Mouse (Mus musculus) heart, embryonic 12.5 days (tissue): ENCODE results near the gene Cers1. TPM values are rescaled to one million over a fixed set of nuclear protein-coding genes. Genes with fewer than 3 reads are reported as not detected.

Source experiments
- ATAC-seq: fragments of 200-750 bp; cut with Nextera tagmentation; 2 replicates; pipeline ENCODE4 v1.8.0; 2017; ENCODE audit warnings: moderate TSS enrichment, moderate library complexity; ENCODE audit not compliant: insufficient number of reproducible peaks, low FRiP score
- H3K27ac ChIP-seq: fragments of 300-500 bp; sonication (generic); 2 replicates; pipeline ENCODE4 v1.5.1; 2016; ENCODE audit warnings: mild to moderate bottlenecking, moderate library complexity; ENCODE audit not compliant: poor library complexity, severe bottlenecking
- H3K27me3 ChIP-seq: fragments of 300-500 bp; sonication (generic); replicated peaks from 2 replicates; pipeline ENCODE4 v1.6.1; 2016; ENCODE audit warnings: mild to moderate bottlenecking, moderate library complexity
- H3K36me3 ChIP-seq: fragments of 300-500 bp; sonication (generic); 2 replicates; pipeline ENCODE4 v1.6.1; 2016; ENCODE audit warnings: mild to moderate bottlenecking, moderate library complexity
- H3K4me1 ChIP-seq: fragments of 300-500 bp; sonication (generic); replicated peaks from 2 replicates; pipeline ENCODE4 v1.6.1; 2016; ENCODE audit warnings: mild to moderate bottlenecking
- H3K4me2 ChIP-seq: fragments of 300-500 bp; sonication (generic); 2 replicates; pipeline ENCODE4 v1.6.1; 2016; ENCODE audit warnings: mild to moderate bottlenecking, moderate library complexity
- H3K4me3 ChIP-seq: fragments of 300-500 bp; sonication (generic); 2 replicates; pipeline ENCODE4 v1.5.1; 2016; ENCODE audit warnings: mild to moderate bottlenecking
- H3K9ac ChIP-seq: fragments of 300-500 bp; sonication (generic); 2 replicates; pipeline ENCODE4 v1.6.1; 2016; ENCODE audit warnings: mild to moderate bottlenecking, moderate library complexity
- H3K9me3 ChIP-seq: fragments of 300-500 bp; sonication (generic); replicated peaks from 2 replicates; pipeline ENCODE4 v1.6.1; 2016; ENCODE audit warnings: mild to moderate bottlenecking, moderate library complexity
- WGBS: fragments of 180-500 bp; shearing (Covaris S2); methylation state at CpG from one replicate; pipeline ENCODE4 v1.1.7; 2016; 5-methylcytosine and 5-hydroxymethylcytosine counted together
- polyA plus RNA-seq: library from polyadenylated mRNA; unstranded; fragments of >200 nt; fragmentation: Nextera tagmentation; extraction: Ambion mirVana; gene quantifications from 2 replicates; pipeline ENCODE4 v1.2.1, GENCODE M21; 2016

Cers1 gene
- 2.1 and 2.5 TPM in 2 replicates for polyA plus RNA-seq

- WGBS: 3% methylated on average over 66 of the region's 66 CpGs
- Histone ChIP-seq H3K9ac (peak within 1 kb of the TSS; percentile 68), H3K9me3 (no peaks in the 10 kb centered on the region), H3K4me2 (peak within 1 kb of the TSS; percentile 93), H3K36me3 (peaks cover 31% of the 10 kb centered on the region), H3K4me1 (peaks cover 25% of the 10 kb centered on the region), H3K4me3 (peak within 1 kb of the TSS; percentile 63), H3K27me3 (peaks cover 13% of the 10 kb centered on the region; the same call in 1 of the 2 replicates), H3K27ac (no peak within 1 kb of the TSS)
- peak; percentile 71 for ATAC-seq
Measured at GRCm38 (mm10) chr8:70315624-70316510, at the start of gene Cers1. Cers1 (plus strand) TSS chr8:70315775.

GRCm38 (mm10) chr8:70267674-70268073 is 47.9 kb upstream of the Cers1 start:
- ATAC-seq: no peak
- H3K4me2 ChIP-seq: no peak overlapping the region
- no peak overlapping the region for H3K9ac ChIP-seq
- no peak overlapping the region for H3K27ac ChIP-seq
- no peaks in the 10 kb centered on the region for H3K9me3 ChIP-seq
- 75% methylated on average over 3 of the region's 3 CpGs for WGBS
- no peaks in the 10 kb centered on the region for H3K27me3 ChIP-seq
- no peak overlapping the region for H3K4me3 ChIP-seq
- peaks cover 15% of the 10 kb centered on the region for H3K4me1 ChIP-seq
- H3K36me3 ChIP-seq: peaks cover 38% of the 10 kb centered on the region

GRCm38 (mm10) chr8:70268311-70268710 is 47.3 kb upstream of the Cers1 start:
- Histone ChIP-seq H3K36me3 (peaks cover 31% of the 10 kb centered on the region), H3K27me3 (no peaks in the 10 kb centered on the region), H3K4me3 (no peak overlapping the region), H3K27ac (no peak overlapping the region), H3K4me2 (no peak overlapping the region), H3K9ac (no peak overlapping the region), H3K4me1 (peaks cover 18% of the 10 kb centered on the region), H3K9me3 (no peaks in the 10 kb centered on the region)
- WGBS: 53% methylated on average over 5 of the region's 5 CpGs
- no peak for ATAC-seq

- H3K4me1 ChIP-seq: peaks cover 18% of the 10 kb centered on the region
- H3K36me3 ChIP-seq: peaks cover 24% of the 10 kb centered on the region
- no peaks in the 10 kb centered on the region for H3K9me3 ChIP-seq
- H3K27ac ChIP-seq: no peak overlapping the region
- 45% methylated on average over 11 of the region's 11 CpGs for WGBS
- H3K4me3 ChIP-seq: no peak overlapping the region
- no peak overlapping the region for H3K4me2 ChIP-seq
- H3K27me3 ChIP-seq: no peaks in the 10 kb centered on the region
- H3K9ac ChIP-seq: no peak overlapping the region
- ATAC-seq: no peak
Measured at GRCm38 (mm10) chr8:70268799-70269565, 46.6 kb upstream of the Cers1 start.

GRCm38 (mm10) chr8:70272949-70273348 is 42.6 kb upstream of the Cers1 start:
- Histone ChIP-seq H3K4me2 (no peak overlapping the region), H3K27me3 (no peaks in the 10 kb centered on the region), H3K27ac (no peak overlapping the region), H3K9ac (no peak overlapping the region), H3K4me1 (peaks cover 18% of the 10 kb centered on the region), H3K9me3 (0 out of 2 replicates have a peak, but pooled peaks cover 4% of the 10 kb centered on the region), H3K4me3 (no peak overlapping the region), H3K36me3 (no peaks in the 10 kb centered on the region)
- peak; percentile 89 for ATAC-seq
- WGBS: 45% methylated on average over 3 of the region's 3 CpGs

- Histone ChIP-seq H3K4me1 (peaks cover 22% of the 10 kb centered on the region), H3K9ac (no peak overlapping the region), H3K36me3 (no peaks in the 10 kb centered on the region), H3K4me2 (no peak overlapping the region), H3K4me3 (no peak overlapping the region), H3K27ac (no peak overlapping the region), H3K9me3 (0 out of 2 replicates have a peak, but pooled peaks cover 4% of the 10 kb centered on the region), H3K27me3 (no peaks in the 10 kb centered on the region)
- ATAC-seq: no peak
Measured at GRCm38 (mm10) chr8:70274350-70274749, 41.2 kb upstream of the Cers1 start.

GRCm38 (mm10) chr8:70276476-70276875 is 39.1 kb upstream of the Cers1 start:
- Histone ChIP-seq H3K4me2 (no peak overlapping the region), H3K36me3 (no peaks in the 10 kb centered on the region), H3K9ac (no peak overlapping the region), H3K4me3 (no peak overlapping the region), H3K27me3 (no peaks in the 10 kb centered on the region), H3K9me3 (0 out of 2 replicates have a peak, but pooled peaks cover 4% of the 10 kb centered on the region), H3K27ac (peak overlapping the region; percentile 78), H3K4me1 (peaks cover 34% of the 10 kb centered on the region)
- ATAC-seq: peak; percentile 54
- WGBS: 58% methylated on average over 3 of the region's 3 CpGs

GRCm38 (mm10) chr8:70278175-70278574 is 37.4 kb upstream of the Cers1 start:
- Histone ChIP-seq H3K27ac (no peak overlapping the region; the same call in 1 of the 2 replicates), H3K4me1 (peaks cover 40% of the 10 kb centered on the region), H3K9me3 (0 out of 2 replicates have a peak, but pooled peaks cover 4% of the 10 kb centered on the region), H3K9ac (no peak overlapping the region; the same call in 1 of the 2 replicates), H3K36me3 (no peaks in the 10 kb centered on the region), H3K4me2 (no peak overlapping the region), H3K27me3 (no peaks in the 10 kb centered on the region), H3K4me3 (no peak overlapping the region)
- ATAC-seq: no peak
- 57% methylated on average over 15 of the region's 15 CpGs for WGBS

- no peak for ATAC-seq
- no peak overlapping the region for H3K4me3 ChIP-seq
- no peaks in the 10 kb centered on the region for H3K36me3 ChIP-seq
- 0 out of 2 replicates have a peak overlapping the region, but pooled peaks have one; percentile 15 for H3K27ac ChIP-seq
- H3K4me2 ChIP-seq: no peak overlapping the region
- 0 out of 2 replicates have a peak, but pooled peaks cover 4% of the 10 kb centered on the region for H3K9me3 ChIP-seq
- H3K4me1 ChIP-seq: peaks cover 40% of the 10 kb centered on the region
- 49% methylated on average over 8 of the region's 8 CpGs for WGBS
- no peaks in the 10 kb centered on the region for H3K27me3 ChIP-seq
- H3K9ac ChIP-seq: no peak overlapping the region
Measured at GRCm38 (mm10) chr8:70279266-70279665, 36.3 kb upstream of the Cers1 start.

GRCm38 (mm10) chr8:70281001-70281400 is 34.6 kb upstream of the Cers1 start:
- peak overlapping the region; percentile 69 for H3K27ac ChIP-seq
- no peaks in the 10 kb centered on the region for H3K27me3 ChIP-seq
- H3K36me3 ChIP-seq: peaks cover 14% of the 10 kb centered on the region
- no peaks in the 10 kb centered on the region for H3K9me3 ChIP-seq
- WGBS: 33% methylated on average over 3 of the region's 3 CpGs
- ATAC-seq: no peak
- H3K4me1 ChIP-seq: peaks cover 40% of the 10 kb centered on the region
- no peak overlapping the region for H3K4me2 ChIP-seq
- H3K9ac ChIP-seq: 0 out of 2 replicates have a peak overlapping the region, but pooled peaks have one; percentile 25
- no peak overlapping the region for H3K4me3 ChIP-seq

- peaks cover 31% of the 10 kb centered on the region for H3K36me3 ChIP-seq
- peaks cover 36% of the 10 kb centered on the region for H3K4me1 ChIP-seq
- no peaks in the 10 kb centered on the region for H3K27me3 ChIP-seq
- H3K9ac ChIP-seq: peak within 1 kb of the TSS; percentile 95
- ATAC-seq: peak; percentile 84
- peak within 1 kb of the TSS; percentile 78 for H3K4me3 ChIP-seq
- peak within 1 kb of the TSS; percentile 82 for H3K4me2 ChIP-seq
- H3K9me3 ChIP-seq: no peaks in the 10 kb centered on the region
- under 1% methylated on average over 34 of the region's 36 CpGs for WGBS
- peak within 1 kb of the TSS; percentile 69 for H3K27ac ChIP-seq
Measured at GRCm38 (mm10) chr8:70282603-70283135, 32.9 kb upstream of the Cers1 start, which contains the start of gene Homer3. Homer3 (plus strand) TSS chr8:70282827.
